Mouse (Mus musculus) myocyte (in vitro differentiated cells): ENCODE results near the gene Cib4. TPM values are rescaled to one million over a fixed set of nuclear protein-coding genes. Genes with fewer than 3 reads are reported as not detected.

Experiments
- H3K27me3 ChIP-seq: one replicate; pipeline ENCODE4 v1.6.1; 2011; ENCODE audit not compliant: control insufficient read depth, insufficient read depth, insufficient read length
- H3K36me3 ChIP-seq: one replicate; pipeline ENCODE4 v1.6.1; 2011; ENCODE audit not compliant: control insufficient read depth, insufficient read depth
- H3K4me2 ChIP-seq: one replicate; pipeline ENCODE4 v1.6.1; 2011; ENCODE audit warnings: low read depth, control low read depth
- H3K4me3 ChIP-seq: one replicate; pipeline ENCODE4 v1.5.1; 2011; ENCODE audit warnings: mild to moderate bottlenecking, control low read depth, moderate library complexity
- H3K79me2 ChIP-seq: one replicate; pipeline ENCODE4 v1.6.1; 2011; ENCODE audit not compliant: control insufficient read depth, insufficient read depth
- H3ac ChIP-seq: one replicate; pipeline ENCODE4 v1.6.1; 2011; ENCODE audit not compliant: control insufficient read depth, insufficient read length
- POLR2A ChIP-seq: IDR thresholded peaks from one replicate; pipeline ENCODE4 v1.6.1; 2011; ENCODE audit warnings: low read depth, mild to moderate bottlenecking, control low read depth, moderate library complexity; ENCODE audit not compliant: insufficient read length
- polyA plus RNA-seq: library from polyadenylated mRNA; unstranded; fragments of >200 nt; fragmentation: generic; extraction: Trizol; gene quantifications from one replicate; pipeline ENCODE4 v1.2.1, GENCODE M21; 2012; ENCODE audit warnings: missing spikeins

The Cib4 gene
- polyA plus RNA-seq, 1 experiment: not detected

DNA sequence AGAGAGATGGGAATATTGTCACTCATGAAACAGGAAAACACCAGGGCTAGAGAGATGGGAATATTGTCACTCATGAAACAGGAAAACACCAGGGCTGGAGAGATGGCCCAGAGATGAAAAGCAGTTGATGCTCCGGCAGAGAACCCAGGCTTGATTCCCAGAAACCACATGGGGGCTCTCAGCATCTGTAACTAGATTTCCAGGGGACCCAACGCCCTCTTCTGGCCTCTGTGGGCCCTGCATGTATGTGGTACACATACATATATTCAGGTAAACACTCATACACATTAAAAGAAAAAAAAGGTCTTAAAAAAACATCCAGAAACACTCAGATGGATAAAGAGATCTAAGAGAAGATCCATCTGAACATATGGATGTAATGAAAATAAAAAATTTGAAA is 106.7 kb downstream of the Cib4 start:
- no peak overlapping the region for H3K4me3 ChIP-seq
- no peaks in the 10 kb centered on the region for H3K36me3 ChIP-seq
- H3K4me2 ChIP-seq: no peak overlapping the region
- no peaks in the 10 kb centered on the region for H3K79me2 ChIP-seq
- peaks cover 43% of the 10 kb centered on the region for H3K27me3 ChIP-seq
- no peak overlapping the region for H3ac ChIP-seq
- no peak for TF ChIP-seq POLR2A

Other genes starting within 250 kb of the Cib4 start
- gene Otof, start 83.9 kb downstream of the Cib4 start, polyA plus RNA-seq: not detected
- gene 1700001C02Rik, start 79.8 kb downstream of the Cib4 start, polyA plus RNA-seq: not detected
- 0.11 TPM for gene Kcnk3, start 42.3 kb upstream of the Cib4 start, polyA plus RNA-seq
- gene Slc35f6, start 102.1 kb upstream of the Cib4 start, polyA plus RNA-seq: 33.1 TPM
- 65.3 TPM for gene Cenpa, start 120.9 kb upstream of the Cib4 start, polyA plus RNA-seq
- gene Dpysl5, start 165.7 kb upstream of the Cib4 start, polyA plus RNA-seq: 0.01 TPM